Mouse (Mus musculus): ENCODE measurements around the gene Ppp1r3f. TPM values are rescaled to one million over a fixed set of nuclear protein-coding genes. Genes with fewer than 3 reads are reported as not detected.

The Ppp1r3f gene
- polyA plus RNA-seq (2015; fragmentation: Nextera tagmentation; extraction: Ambion mirVana): 1.9 and 2.2 TPM in 2 replicates

GRCm38 (mm10) chrX:7574087-7574884 is at the start of gene Ppp1r3f:
Gene Ppp1r3f, minus strand, starts transcription at chrX:7574283.
- peak within 1 kb of the TSS; percentile 61 for H3K4me3 ChIP-seq (ENCODE audit: low read length)
- no peaks in the 10 kb centered on the region for H3K27me3 ChIP-seq (ENCODE audit: insufficient read depth, low read length)
- peaks cover 24% of the 10 kb centered on the region for H3K4me1 ChIP-seq (ENCODE audit: insufficient read depth, low read length)
- H3K36me3 ChIP-seq (ENCODE audit: insufficient read depth, low read length): no peaks in the 10 kb centered on the region
- peak within 1 kb of the TSS; percentile 82 for H3K9ac ChIP-seq (replicated peaks; ENCODE audit: low read length)
- H3K9me3 ChIP-seq (ENCODE audit: low read length): no peaks in the 10 kb centered on the region; the same call in 1 of the 2 replicates
- H3K27ac ChIP-seq (ENCODE audit: low read length): peak within 1 kb of the TSS; percentile 73
- peak; percentile 99 for ATAC-seq (ENCODE audit: low FRiP score, low TSS enrichment)
- WGBS: 20% methylated on average over 42 of the region's 65 CpGs
- peak within 1 kb of the TSS; percentile 67 for H3K4me2 ChIP-seq (replicated peaks; ENCODE audit: low read depth, low read length)

- 83% methylated on average over 12 of the region's 12 CpGs for WGBS
- Histone ChIP-seq H3K9me3 (ENCODE audit: low read length) (no peaks in the 10 kb centered on the region; the same call in 1 of the 2 replicates), H3K36me3 (ENCODE audit: insufficient read depth, low read length) (no peaks in the 10 kb centered on the region)
These were observed 43.9 kb upstream of the Ppp1r3f start for GRCm38 (mm10) chrX:7617889-7618551.

DNA sequence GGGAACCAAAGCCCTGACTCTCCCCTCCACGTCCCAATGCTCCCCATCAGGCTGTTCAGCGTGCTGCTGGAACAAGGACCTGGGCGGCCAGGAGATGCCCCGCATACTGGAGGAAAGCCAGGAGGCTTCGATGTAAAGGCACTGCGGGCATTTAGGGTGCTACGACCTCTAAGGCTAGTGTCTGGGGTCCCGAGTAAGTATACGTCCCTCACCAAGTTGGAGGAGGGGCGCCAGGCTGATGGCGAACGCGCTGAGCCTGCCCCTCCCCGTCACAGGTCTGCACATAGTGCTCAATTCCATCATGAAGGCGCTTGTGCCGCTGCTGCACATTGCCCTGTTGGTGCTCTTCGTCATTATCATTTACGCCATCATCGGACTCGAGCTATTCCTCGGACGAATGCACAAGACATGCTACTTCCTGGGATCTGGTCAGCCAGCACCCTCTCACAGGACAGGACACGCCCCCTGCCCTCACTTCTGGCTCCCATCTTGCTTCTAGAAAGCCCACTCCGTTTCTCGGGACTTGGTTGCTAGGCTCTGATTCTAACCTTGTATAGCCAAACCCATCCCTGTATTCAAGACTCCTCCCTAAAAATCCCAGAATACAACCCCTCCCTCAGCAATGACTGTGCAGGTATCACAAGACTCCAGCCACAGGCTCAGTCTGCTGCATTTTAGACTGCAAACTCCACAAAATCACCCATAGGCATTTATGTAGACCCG is 36.6 kb upstream of the Ppp1r3f start:
- no peak overlapping the region for H3K27ac ChIP-seq (ENCODE audit: low read length)
- H3K27me3 ChIP-seq (ENCODE audit: insufficient read depth, low read length): no peaks in the 10 kb centered on the region; the same call in 1 of the 2 replicates
- no peaks in the 10 kb centered on the region; the same call in 1 of the 2 replicates for H3K9me3 ChIP-seq (ENCODE audit: low read length)
- no peaks in the 10 kb centered on the region for H3K36me3 ChIP-seq (ENCODE audit: insufficient read depth, low read length)
- H3K4me1 ChIP-seq (ENCODE audit: insufficient read depth, low read length): no peaks in the 10 kb centered on the region
- H3K9ac ChIP-seq (replicated peaks; ENCODE audit: low read length): peak overlapping the region; percentile 43; the same call in 1 of the 2 replicates
- peak overlapping the region; percentile 43 for H3K4me3 ChIP-seq (ENCODE audit: low read length)
- WGBS: 25% methylated on average over 26 of the region's 26 CpGs
- peak overlapping the region; percentile 67 for H3K4me2 ChIP-seq (replicated peaks; ENCODE audit: low read depth, low read length)
- 0 out of 2 replicates have a peak, but pooled peaks have one; percentile 42 for ATAC-seq (ENCODE audit: low FRiP score, low TSS enrichment)

More at GRCm38 (mm10) chrX:7617889-7618551, 43.9 kb upstream of the Ppp1r3f start:
- Histone ChIP-seq H3K4me2 (replicated peaks; ENCODE audit: low read depth, low read length) (no peak overlapping the region), H3K4me3 (ENCODE audit: low read length) (no peak overlapping the region), H3K27me3 (ENCODE audit: insufficient read depth, low read length) (no peaks in the 10 kb centered on the region), H3K9ac (replicated peaks; ENCODE audit: low read length) (no peak overlapping the region), H3K4me1 (ENCODE audit: insufficient read depth, low read length) (no peaks in the 10 kb centered on the region), H3K27ac (ENCODE audit: low read length) (no peak overlapping the region)
- ATAC-seq (ENCODE audit: low FRiP score, low TSS enrichment): no peak

GRCm38 (mm10) chrX:7610035-7610434 is 36.0 kb upstream of the Ppp1r3f start:
- 31% methylated on average over 21 of the region's 21 CpGs for WGBS
- Histone ChIP-seq H3K4me2 (replicated peaks; ENCODE audit: low read depth, low read length) (peak overlapping the region; percentile 67), H3K27me3 (ENCODE audit: insufficient read depth, low read length) (no peaks in the 10 kb centered on the region; the same call in 1 of the 2 replicates), H3K27ac (ENCODE audit: low read length) (no peak overlapping the region), H3K36me3 (ENCODE audit: insufficient read depth, low read length) (no peaks in the 10 kb centered on the region), H3K4me3 (ENCODE audit: low read length) (peak overlapping the region; percentile 43), H3K9ac (replicated peaks; ENCODE audit: low read length) (0 out of 2 replicates have a peak overlapping the region, but pooled peaks have one; percentile 43), H3K4me1 (ENCODE audit: insufficient read depth, low read length) (no peaks in the 10 kb centered on the region), H3K9me3 (ENCODE audit: low read length) (no peaks in the 10 kb centered on the region)
- ATAC-seq (ENCODE audit: low FRiP score, low TSS enrichment): no peak

GRCm38 (mm10) chrX:7606783-7607182 is 32.7 kb upstream of the Ppp1r3f start, which contains the start of gene Cacna1f:
Gene Cacna1f, plus strand, starts transcription at chrX:7607083.
- Histone ChIP-seq H3K36me3 (ENCODE audit: insufficient read depth, low read length) (no peaks in the 10 kb centered on the region), H3K4me3 (ENCODE audit: low read length) (no peak within 1 kb of the TSS), H3K4me1 (ENCODE audit: insufficient read depth, low read length) (no peaks in the 10 kb centered on the region), H3K27me3 (ENCODE audit: insufficient read depth, low read length) (no peaks in the 10 kb centered on the region; the same call in 1 of the 2 replicates), H3K9ac (replicated peaks; ENCODE audit: low read length) (no peak within 1 kb of the TSS), H3K27ac (ENCODE audit: low read length) (no peak within 1 kb of the TSS), H3K9me3 (ENCODE audit: low read length) (no peaks in the 10 kb centered on the region), H3K4me2 (replicated peaks; ENCODE audit: low read depth, low read length) (no peak within 1 kb of the TSS)
- 69% methylated on average over 6 of the region's 6 CpGs for WGBS
- ATAC-seq (ENCODE audit: low FRiP score, low TSS enrichment): no peak

DNA sequence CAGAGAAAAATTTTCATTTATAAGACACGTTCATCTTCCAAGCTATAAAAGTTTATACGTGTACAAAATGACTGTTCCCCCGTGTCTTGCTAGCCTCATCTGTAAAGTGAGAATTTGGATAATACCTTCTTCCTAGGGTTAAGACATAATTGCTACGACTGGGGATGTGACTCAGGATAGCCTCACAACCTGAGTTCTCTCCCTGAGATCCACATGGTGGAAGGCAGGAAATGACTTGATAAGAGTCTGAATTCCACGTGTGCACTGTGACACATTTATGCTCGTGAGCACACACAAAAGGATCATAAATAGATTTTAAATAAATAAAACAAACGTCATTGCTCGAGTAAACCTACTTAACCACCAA is 31.5 kb upstream of the Ppp1r3f start:
- no peaks in the 10 kb centered on the region; the same call in 1 of the 2 replicates for H3K27me3 ChIP-seq (ENCODE audit: insufficient read depth, low read length)
- ATAC-seq (ENCODE audit: low FRiP score, low TSS enrichment): no peak

DNA sequence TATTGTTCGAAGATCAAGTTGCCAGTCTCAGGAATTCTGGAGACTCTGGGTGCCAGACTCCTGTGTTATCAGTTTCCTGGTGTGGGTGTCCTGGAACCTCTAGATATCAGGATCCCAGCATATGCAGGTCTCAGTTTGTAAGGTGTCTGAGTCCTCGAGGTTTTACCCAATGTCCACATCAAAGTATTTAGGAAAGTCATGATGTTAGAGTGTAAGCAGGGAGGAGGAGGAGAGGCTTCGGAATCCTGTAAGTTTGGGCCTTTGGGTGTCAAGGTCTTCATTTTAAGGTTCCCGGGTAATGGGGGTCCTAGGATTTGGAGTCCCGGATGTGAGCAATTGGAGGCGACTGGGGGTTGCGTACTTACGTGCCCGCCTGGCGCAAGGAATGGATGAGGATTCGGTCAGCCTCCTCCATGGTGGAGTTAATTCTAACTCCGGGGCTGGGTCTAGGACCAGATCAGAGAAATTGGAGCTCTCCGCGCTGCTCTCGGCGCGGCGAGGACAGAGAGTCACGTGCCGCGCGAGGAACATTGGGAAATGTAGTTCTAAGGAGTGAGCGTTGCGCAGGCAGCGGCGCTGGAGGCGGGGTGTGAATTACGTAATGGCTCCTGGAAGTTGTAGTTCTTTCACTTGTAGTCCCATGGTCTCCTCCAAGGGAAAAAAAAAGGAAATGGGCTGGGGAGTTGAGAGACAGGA is 30.9 kb upstream of the Ppp1r3f start, which contains the start of gene Ccdc22:
TSS of gene Ccdc22 (minus strand) at position 639 of the 696 bp plus-strand sequence.
- Histone ChIP-seq H3K4me3 (ENCODE audit: low read length) (peak within 1 kb of the TSS; percentile 55), H3K27me3 (ENCODE audit: insufficient read depth, low read length) (no peaks in the 10 kb centered on the region; the same call in 1 of the 2 replicates), H3K4me1 (ENCODE audit: insufficient read depth, low read length) (no peaks in the 10 kb centered on the region), H3K9me3 (ENCODE audit: low read length) (no peaks in the 10 kb centered on the region), H3K4me2 (replicated peaks; ENCODE audit: low read depth, low read length) (peak within 1 kb of the TSS; percentile 56), H3K36me3 (ENCODE audit: insufficient read depth, low read length) (no peaks in the 10 kb centered on the region), H3K9ac (replicated peaks; ENCODE audit: low read length) (peak within 1 kb of the TSS; percentile 65), H3K27ac (ENCODE audit: low read length) (no peak within 1 kb of the TSS)
- 26% methylated on average over 28 of the region's 28 CpGs for WGBS
- ATAC-seq (ENCODE audit: low FRiP score, low TSS enrichment): peak; percentile 96

More for the DNA sequence above, 31.5 kb upstream of the Ppp1r3f start:
- H3K4me3 ChIP-seq (ENCODE audit: low read length): no peak overlapping the region
- H3K4me1 ChIP-seq (ENCODE audit: insufficient read depth, low read length): no peaks in the 10 kb centered on the region
- no peaks in the 10 kb centered on the region for H3K9me3 ChIP-seq (ENCODE audit: low read length)
- WGBS: 45% methylated on average over 8 of the region's 8 CpGs
- no peak overlapping the region for H3K9ac ChIP-seq (replicated peaks; ENCODE audit: low read length)
- no peak overlapping the region for H3K4me2 ChIP-seq (replicated peaks; ENCODE audit: low read depth, low read length)
- H3K36me3 ChIP-seq (ENCODE audit: insufficient read depth, low read length): no peaks in the 10 kb centered on the region
- H3K27ac ChIP-seq (ENCODE audit: low read length): no peak overlapping the region

GRCm38 (mm10) chrX:7604004-7604403 is 29.9 kb upstream of the Ppp1r3f start:
- Histone ChIP-seq H3K4me2 (replicated peaks; ENCODE audit: low read depth, low read length) (peak overlapping the region; percentile 56; the same call in 1 of the 2 replicates), H3K27ac (ENCODE audit: low read length) (no peak overlapping the region), H3K4me3 (ENCODE audit: low read length) (no peak overlapping the region; the same call in 1 of the 2 replicates), H3K9me3 (ENCODE audit: low read length) (no peaks in the 10 kb centered on the region), H3K27me3 (ENCODE audit: insufficient read depth, low read length) (no peaks in the 10 kb centered on the region), H3K9ac (replicated peaks; ENCODE audit: low read length) (no peak overlapping the region), H3K36me3 (ENCODE audit: insufficient read depth, low read length) (no peaks in the 10 kb centered on the region), H3K4me1 (ENCODE audit: insufficient read depth, low read length) (no peaks in the 10 kb centered on the region)
- WGBS: 85% methylated on average over 7 of the region's 7 CpGs
- ATAC-seq (ENCODE audit: low FRiP score, low TSS enrichment): 0 out of 2 replicates have a peak, but pooled peaks have one; percentile 36

DNA sequence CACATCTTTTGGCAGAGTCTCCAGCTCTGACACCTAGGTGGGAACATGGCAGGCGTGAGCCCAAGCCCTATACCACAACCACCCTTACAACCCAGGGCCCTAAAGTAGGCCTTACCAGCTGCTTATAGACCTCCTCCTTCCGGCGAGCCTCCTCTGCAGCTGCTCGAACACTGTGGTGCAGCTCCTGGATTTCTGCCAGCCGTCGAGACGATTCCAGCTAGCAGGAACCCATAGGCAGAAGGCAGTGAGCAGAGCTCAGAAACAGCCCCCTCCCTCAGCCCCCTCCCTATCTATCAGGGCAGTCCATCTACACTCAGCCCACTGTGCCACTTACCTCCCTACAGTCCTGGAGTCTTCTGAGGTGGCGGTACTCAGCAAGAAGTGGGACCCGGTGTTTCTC is 21.3 kb upstream of the Ppp1r3f start:
- ATAC-seq (ENCODE audit: low FRiP score, low TSS enrichment): no peak
- Histone ChIP-seq H3K36me3 (ENCODE audit: insufficient read depth, low read length) (peaks cover 14% of the 10 kb centered on the region; the same call in 1 of the 2 replicates), H3K9ac (replicated peaks; ENCODE audit: low read length) (no peak overlapping the region), H3K4me2 (replicated peaks; ENCODE audit: low read depth, low read length) (no peak overlapping the region), H3K4me3 (ENCODE audit: low read length) (no peak overlapping the region), H3K27ac (ENCODE audit: low read length) (no peak overlapping the region), H3K4me1 (ENCODE audit: insufficient read depth, low read length) (no peaks in the 10 kb centered on the region), H3K27me3 (ENCODE audit: insufficient read depth, low read length) (no peaks in the 10 kb centered on the region), H3K9me3 (ENCODE audit: low read length) (0 out of 2 replicates have a peak, but pooled peaks cover 2% of the 10 kb centered on the region)
- 77% methylated on average over 9 of the region's 9 CpGs for WGBS

Data from kidney, embryonic 16.5 days (tissue).